In genomic region chr10:84551846-84552245, GRCm38 (mm10) we compare ENCODE assay signal across 18 mouse cellular contexts. TPM values are rescaled to one million over a fixed set of nuclear protein-coding genes. Genes with fewer than 3 reads are reported as not detected.
DNase-seq lines count a peak whose midpoint lies in the region; ATAC-seq and TF ChIP-seq lines count a peak whose summit lies in the region.
"Had no signal": no experiment of that assay in that cellular context is flagged by ENCODE, and none has a peak within 500 bp of the region (broad histone marks: within the 10 kb centered on the region; RNA-seq: fewer than 3 reads in every experiment).

No protein-coding gene starts in this region.

- TF ChIP-seq CTCF in liver, postnatal 0 days (IDR thresholded peaks at IDR 0.05; ENCODE audit: low read depth) = no peak

- no peaks in the 10 kb centered on the region for H3K27me3 ChIP-seq in liver, postnatal 0 days (ENCODE audit: insufficient read depth, low read length)
- no peaks in the 10 kb centered on the region for H3K27me3 ChIP-seq in liver, embryonic 11.5 days (replicated peaks; ENCODE audit: control insufficient read depth, insufficient read depth, low read length)
- no peaks in the 10 kb centered on the region for H3K27me3 ChIP-seq in kidney, embryonic 15.5 days
- H3K27me3 ChIP-seq: CH12.LX; embryonic facial prominence, embryonic 13.5 days; forebrain, embryonic 12.5 days; heart, embryonic 12.5 days; hindbrain, embryonic 15.5 days had no signal

- H3K36me3 ChIP-seq in liver, postnatal 0 days (replicated peaks; ENCODE audit: insufficient read depth, low read length) = no peaks in the 10 kb centered on the region
- H3K36me3 ChIP-seq in liver, embryonic 11.5 days (ENCODE audit: control insufficient read depth, insufficient read depth, low read length) = no peaks in the 10 kb centered on the region
- H3K36me3 ChIP-seq in ES-E14 (ENCODE audit: control insufficient read depth, insufficient read depth, low read length, poor library complexity, severe bottlenecking) = peaks cover 10% of the 10 kb centered on the region
- no peaks in the 10 kb centered on the region for H3K36me3 ChIP-seq in kidney, embryonic 15.5 days
- H3K36me3 ChIP-seq: embryonic facial prominence, embryonic 13.5 days; forebrain, embryonic 12.5 days; heart, embryonic 12.5 days; hindbrain, embryonic 15.5 days had no signal

- H3K27ac ChIP-seq in liver, postnatal 0 days (ENCODE audit: low read depth) = peak overlapping the region; percentile 57; the same call in 1 of the 2 replicates
- H3K27ac ChIP-seq in liver, embryonic 11.5 days (ENCODE audit: low read depth, low read length) = no peak overlapping the region
- peak overlapping the region; percentile 48; the same call in 1 of the 2 replicates for H3K27ac ChIP-seq in ES-E14 (ENCODE audit: insufficient read depth, low read depth, low read length, poor library complexity, severe bottlenecking)
- H3K27ac ChIP-seq in kidney, embryonic 15.5 days = no peak overlapping the region
- H3K27ac ChIP-seq: embryonic facial prominence, embryonic 13.5 days; forebrain, embryonic 12.5 days; hindbrain, embryonic 15.5 days had no signal

- no peak for TF ChIP-seq EP300 in liver, postnatal 0 days (IDR thresholded peaks at IDR 0.05; ENCODE audit: low read depth)

- DNase-seq in liver, postnatal 0 days = no peak
- no peak for DNase-seq in liver, embryonic 11.5 days (ENCODE audit: low spot score)
- no peak for DNase-seq in ES-E14 (ENCODE audit: low read depth, low spot score)
- DNase-seq in urinary bladder, postnatal 25 days (ENCODE audit: low spot score) = no peak
- no peak for DNase-seq in embryo, embryonic 11 days
- DNase-seq: adrenal gland, adult 2 months; cerebellum, adult 11-12 months; cerebellum, adult 9-10 months; cerebellum, postnatal 25 days; gastrocnemius, postnatal 14 days had no signal

- H3K4me3 ChIP-seq in liver, postnatal 0 days (ENCODE audit: low read depth, low read length) = no peak overlapping the region
- H3K4me3 ChIP-seq in liver, embryonic 11.5 days (ENCODE audit: low read depth, low read length) = no peak overlapping the region
- H3K4me3 ChIP-seq in ES-E14 (ENCODE audit: insufficient read depth in 1 of 2, low read depth in 1 of 2, low read length in 2 of 2, poor library complexity in 1 of 2, severe bottlenecking in 1 of 2) = peak overlapping the region in 1 of 2 experiments; percentile 21; a peak in 2 of 4 replicates
- H3K4me3 ChIP-seq in kidney, embryonic 15.5 days (replicated peaks) = no peak overlapping the region
- H3K4me3 ChIP-seq: embryonic facial prominence, embryonic 13.5 days; forebrain, embryonic 12.5 days; heart, embryonic 12.5 days; hindbrain, embryonic 15.5 days had no signal

- H3K9me3 ChIP-seq in liver, postnatal 0 days (ENCODE audit: low read length) = no peaks in the 10 kb centered on the region
- no peaks in the 10 kb centered on the region for H3K9me3 ChIP-seq in liver, embryonic 11.5 days (ENCODE audit: control insufficient read depth, low read length)
- H3K9me3 ChIP-seq in ES-E14 (ENCODE audit: control insufficient read depth, insufficient read depth, low read depth, low read length) = no peaks in the 10 kb centered on the region
- H3K9me3 ChIP-seq in kidney, embryonic 15.5 days (replicated peaks) = no peaks in the 10 kb centered on the region
- H3K9me3 ChIP-seq: embryonic facial prominence, embryonic 13.5 days; forebrain, embryonic 12.5 days; hindbrain, embryonic 15.5 days had no signal

- 78% methylated on average over 3 of the region's 3 CpGs for WGBS in liver, postnatal 0 days (ENCODE audit: insufficient replicate concordance)
- WGBS in liver, embryonic 11.5 days = 93% methylated on average over 3 of the region's 3 CpGs
- WGBS in kidney, embryonic 15.5 days = 93% methylated on average over 3 of the region's 3 CpGs

- H3K4me2 ChIP-seq in liver, postnatal 0 days (ENCODE audit: low read depth, low read length) = no peak overlapping the region
- H3K4me2 ChIP-seq in liver, embryonic 11.5 days = no peak overlapping the region
- no peak overlapping the region for H3K4me2 ChIP-seq in kidney, embryonic 15.5 days
- H3K4me2 ChIP-seq: embryonic facial prominence, embryonic 13.5 days; forebrain, embryonic 12.5 days; heart, embryonic 12.5 days; hindbrain, embryonic 15.5 days had no signal

- no peak for ATAC-seq in liver, postnatal 0 days
- ATAC-seq in liver, embryonic 11.5 days (replicated peaks; ENCODE audit: low FRiP score) = no peak
- ATAC-seq in granulocyte monocyte progenitor cell, adult 5-6 weeks (replicated peaks; ENCODE audit: poor library complexity, severe bottlenecking) = 0 out of 2 replicates have a peak, but pooled peaks have one; percentile 15
- no peak for ATAC-seq in kidney, embryonic 15.5 days (replicated peaks; ENCODE audit: low FRiP score)
- ATAC-seq: forebrain, embryonic 16.5 days had no signal

- in situ Hi-C loops in ES-E14 (cut with MboI; ENCODE audit: low sequenced_read_pairs in 2 of 2, unreplicated experiment in 2 of 2) = no loop called here

- H3K9ac ChIP-seq in liver, postnatal 0 days (replicated peaks) = no peak overlapping the region
- H3K9ac ChIP-seq in liver, embryonic 11.5 days (ENCODE audit: low read depth, low read length) = no peak overlapping the region
- no peak overlapping the region; the same call in 1 of the 2 replicates for H3K9ac ChIP-seq in ES-E14 (ENCODE audit: insufficient read depth, low read depth, low read length, poor library complexity, severe bottlenecking)
- H3K9ac ChIP-seq in kidney, embryonic 15.5 days = no peak overlapping the region
- H3K9ac ChIP-seq: embryonic facial prominence, embryonic 13.5 days; forebrain, embryonic 12.5 days; heart, embryonic 12.5 days; hindbrain, embryonic 15.5 days had no signal

- H3K4me1 ChIP-seq in liver, postnatal 0 days (ENCODE audit: insufficient read depth) = peaks cover 7% of the 10 kb centered on the region
- H3K4me1 ChIP-seq in liver, embryonic 11.5 days (replicated peaks; ENCODE audit: control insufficient read depth, insufficient read depth, low read length) = no peaks in the 10 kb centered on the region; the same call in 1 of the 2 replicates
- peaks cover 4 to 15% of the 10 kb centered on the region in 2 experiments; a peak in 1 of 4 replicates for H3K4me1 ChIP-seq in ES-E14 (ENCODE audit: control insufficient read depth in 2 of 2, insufficient read depth in 2 of 2, low read length in 2 of 2, poor library complexity in 1 of 2)
- H3K4me1 ChIP-seq in kidney, embryonic 15.5 days = peaks cover 6% of the 10 kb centered on the region
- H3K4me1 ChIP-seq: embryonic facial prominence, embryonic 13.5 days; forebrain, embryonic 12.5 days; heart, embryonic 12.5 days; hindbrain, embryonic 15.5 days had no signal

TF ChIP-seq in ES-E14, 5 proteins besides CTCF, POLR2A, EP300 and RAD21:
- TF ChIP-seq MAFK (IDR thresholded peaks at IDR 0.05; ENCODE audit: insufficient read depth, low read depth, low read length) (no peak), CHD2 (IDR thresholded peaks at IDR 0.05; ENCODE audit: low read depth, low read length) (no peak), ZC3H11A (IDR thresholded peaks at IDR 0.05; ENCODE audit: borderline replicate concordance, low read depth, low read length) (no peak)

RNA-seq across cellular contexts. Expression of gene Ckap4, which starts 18.0 kb away (rescaled TPM):
- polyA plus RNA-seq in liver, postnatal 0 days (2015; fragmentation: Nextera tagmentation; extraction: Ambion mirVana) = 10.3 and 10.6 TPM in 2 replicates
- 39.4 and 41.5 TPM in 2 replicates for polyA plus RNA-seq in liver, embryonic 11.5 days (2014; fragmentation: Nextera tagmentation; extraction: Ambion mirVana)
- 86.8 and 120 TPM in 2 replicates for total RNA-seq in ES-E14 (2012; rRNA removed)
- 67.8 and 79.6 TPM in 2 replicates for total RNA-seq in granulocyte monocyte progenitor cell, adult 5-6 weeks (2014; fragmentation: Nextera tagmentation)
- 55.7 and 58.3 TPM in 2 replicates for total RNA-seq in granulocyte monocyte progenitor cell, adult 5-6 weeks (2017)
- 89.9 and 94.3 TPM in 2 replicates for polyA plus RNA-seq in kidney, embryonic 15.5 days (2015; fragmentation: Nextera tagmentation; extraction: Ambion mirVana)

RNA-seq across cellular contexts. Expression of gene Tcp11l2, which starts 24.6 kb away (rescaled TPM):
- polyA plus RNA-seq in liver, postnatal 0 days (2015; fragmentation: Nextera tagmentation; extraction: Ambion mirVana) = 29.8 and 36.8 TPM in 2 replicates
- polyA plus RNA-seq in liver, embryonic 11.5 days (2014; fragmentation: Nextera tagmentation; extraction: Ambion mirVana) = 4.7 and 5.7 TPM in 2 replicates
- total RNA-seq in ES-E14 (2012; rRNA removed) = 2.8 and 2.9 TPM in 2 replicates
- 15.6 and 18.3 TPM in 2 replicates for total RNA-seq in granulocyte monocyte progenitor cell, adult 5-6 weeks (2014; fragmentation: Nextera tagmentation)
- total RNA-seq in granulocyte monocyte progenitor cell, adult 5-6 weeks (2017) = 8.9 and 9.5 TPM in 2 replicates
- 15.3 and 16.8 TPM in 2 replicates for polyA plus RNA-seq in kidney, embryonic 15.5 days (2015; fragmentation: Nextera tagmentation; extraction: Ambion mirVana)

Comparison
In these comparisons a context has a peak if more than half of its experiments do, and no peak if none do; other contexts are left out.
1. H3K27ac ChIP-seq: peak in liver, postnatal 0 days (single experiment) and ES-E14 (single experiment); none in liver, embryonic 11.5 days (single experiment) and kidney, embryonic 15.5 days (single experiment).